Mouse (Mus musculus): ENCODE results near the gene Hsbp1.

Gene Hsbp1

GRCm38 (mm10) chr8:119386988-119387387 is 42.7 kb downstream of the Hsbp1 start:
- no peak for DNase-seq

DNA sequence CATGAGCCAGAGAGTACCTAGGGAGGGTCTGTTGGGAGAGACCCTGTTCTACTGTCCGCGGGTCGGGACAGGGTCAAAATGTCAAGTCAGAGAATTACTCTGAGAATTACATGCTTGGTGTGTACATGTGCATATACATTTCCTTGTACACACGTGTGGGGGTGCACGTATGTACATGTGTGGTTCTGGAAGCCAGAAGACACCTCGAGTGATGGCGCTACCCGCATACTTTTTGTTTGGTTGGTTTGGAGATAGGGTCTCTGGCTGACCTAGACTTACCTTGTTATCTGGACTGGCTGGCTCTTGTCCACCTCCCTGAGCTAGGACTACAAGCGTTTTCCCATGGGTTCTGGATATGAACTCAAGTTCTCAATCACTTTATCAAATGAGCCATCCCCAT is 49.8 kb downstream of the Hsbp1 start:
- no peak for DNase-seq

DNA sequence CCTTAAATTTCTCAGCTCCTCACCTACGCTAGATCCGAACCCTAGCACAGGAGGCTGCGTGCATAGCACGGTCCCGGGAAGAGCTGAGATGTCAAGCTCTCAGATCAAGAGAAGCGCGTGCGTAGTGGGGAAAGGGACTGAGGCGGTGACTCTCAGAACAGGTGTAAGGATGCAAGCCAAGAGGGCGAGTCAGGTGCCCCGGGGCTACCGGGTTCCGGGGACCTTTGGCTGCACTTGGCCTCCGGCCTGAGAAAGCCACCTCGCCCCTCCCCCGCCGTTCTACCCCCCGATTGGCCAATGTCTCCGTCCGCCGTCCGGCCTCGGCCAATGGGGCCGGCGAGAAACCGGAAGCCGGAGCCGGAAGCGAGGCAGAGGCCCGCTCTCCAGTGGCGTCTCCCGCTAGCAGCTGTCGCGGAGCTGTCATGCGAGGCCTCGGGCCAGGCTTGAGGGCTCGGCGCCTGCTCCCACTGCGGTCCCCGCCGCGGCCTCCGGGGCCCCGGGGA is 50.3 kb downstream of the Hsbp1 start, which contains the start of gene Mlycd:
Mlycd (plus strand) TSS at position 355 of the 503 bp plus-strand sequence.
- DNase-seq: peak; percentile 90 to 94

DNA sequence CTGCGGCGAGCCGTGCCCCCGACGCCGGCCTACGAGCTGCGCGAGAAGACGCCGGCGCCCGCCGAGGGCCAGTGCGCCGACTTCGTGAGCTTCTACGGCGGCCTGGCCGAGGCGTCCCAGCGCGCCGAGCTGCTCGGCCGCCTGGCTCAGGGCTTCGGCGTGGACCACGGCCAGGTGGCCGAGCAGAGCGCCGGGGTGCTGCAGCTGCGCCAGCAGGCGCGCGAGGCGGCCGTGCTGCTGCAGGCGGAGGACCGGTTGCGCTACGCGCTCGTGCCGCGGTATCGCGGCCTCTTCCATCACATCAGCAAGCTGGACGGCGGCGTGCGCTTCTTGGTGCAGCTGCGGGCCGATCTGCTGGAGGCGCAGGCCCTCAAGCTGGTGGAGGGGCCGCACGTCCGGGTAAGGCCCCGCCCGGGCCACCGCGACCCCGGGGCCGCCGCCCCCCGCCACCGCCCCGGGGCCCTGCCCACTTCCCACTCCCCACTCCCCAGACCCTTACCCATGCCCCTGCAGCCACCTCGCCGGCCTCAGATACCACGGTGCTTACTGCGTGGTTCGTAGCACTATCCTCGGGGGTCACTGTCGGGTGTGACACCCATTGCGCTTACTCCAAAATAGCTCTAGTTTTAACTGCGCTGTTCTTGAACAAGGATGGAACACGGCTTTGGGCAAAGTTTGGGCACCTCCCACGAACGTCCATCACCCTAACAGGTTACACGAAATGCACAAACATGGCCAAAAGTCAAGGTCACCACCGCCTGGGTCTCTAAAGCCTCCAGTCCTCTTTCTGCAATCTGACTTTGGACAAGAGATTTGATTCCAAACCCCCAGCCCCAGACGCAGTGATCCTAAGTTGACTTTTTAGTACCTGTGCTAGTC is 51.0 kb downstream of the Hsbp1 start:
- DNase-seq: no peak
